Mouse (Mus musculus): ENCODE data around the gene Lfng. TPM values are rescaled to one million over a fixed set of nuclear protein-coding genes. Genes with fewer than 3 reads are reported as not detected.
A peak's percentile ranks its signal among the peaks of the same experiment; 100 is the strongest.

Gene Lfng
- polyA plus RNA-seq, 1 experiment from 2014 or later: 28.8 TPM

- Histone ChIP-seq H3K36me3 (ENCODE audit: poor library complexity, severe bottlenecking) (peaks cover 11% of the 10 kb centered on the region; the same call in 1 of the 2 replicates), H3K27me3 (no peaks in the 10 kb centered on the region), H3K4me3 (no peak overlapping the region), H3K4me1 (peaks cover 71% of the 10 kb centered on the region), H3K9ac (peak overlapping the region; percentile 18; the same call in 1 of the 2 replicates), H3K9me3 (replicated peaks) (no peaks in the 10 kb centered on the region), H3K4me2 (peak overlapping the region; percentile 5; the same call in 1 of the 2 replicates), H3K27ac (peak overlapping the region; percentile 94)
- ATAC-seq: peak; percentile 11
- WGBS: 27% methylated on average over 1 of the region's 1 CpGs
Measured at GRCm38 (mm10) chr5:140660398-140660797, 53.3 kb downstream of the Lfng start.

DNA sequence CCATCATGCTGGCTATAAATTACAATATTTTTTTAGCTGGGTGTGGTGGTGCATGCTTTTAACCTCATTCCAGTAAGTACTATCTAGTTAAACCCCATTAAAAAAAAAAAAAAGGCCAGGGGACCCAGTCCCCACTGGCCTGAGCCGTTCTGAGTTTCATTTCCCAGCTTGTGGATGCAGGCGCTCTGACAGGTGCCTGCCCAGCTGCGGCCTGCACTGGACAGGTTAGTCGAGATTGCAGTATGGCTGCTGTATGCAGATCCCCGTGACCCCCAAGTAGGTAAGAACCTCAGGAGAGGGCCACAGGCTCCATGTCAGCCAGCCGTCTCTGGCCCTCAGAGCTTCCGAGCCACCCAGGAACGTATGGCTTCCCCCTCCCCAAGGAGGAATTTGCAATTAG lies 54.3 kb downstream of the Lfng start:
- H3K4me2 ChIP-seq: no peak overlapping the region

GRCm38 (mm10) chr5:140661875-140662643 lies 54.9 kb downstream of the Lfng start:
- no peak overlapping the region for H3K4me3 ChIP-seq
- no peaks in the 10 kb centered on the region for H3K27me3 ChIP-seq
- peak overlapping the region; percentile 45 for H3K9ac ChIP-seq
- WGBS: 53% methylated on average over 12 of the region's 12 CpGs
- H3K4me1 ChIP-seq: peaks cover 71% of the 10 kb centered on the region
- ATAC-seq: no peak
- peak overlapping the region; percentile 94 for H3K27ac ChIP-seq
- peaks cover 12% of the 10 kb centered on the region for H3K36me3 ChIP-seq (ENCODE audit: poor library complexity, severe bottlenecking)
- H3K9me3 ChIP-seq (replicated peaks): no peaks in the 10 kb centered on the region
- H3K4me2 ChIP-seq: no peak overlapping the region

More for the DNA sequence above, 54.3 kb downstream of the Lfng start:
- no peaks in the 10 kb centered on the region for H3K27me3 ChIP-seq
- peaks cover 71% of the 10 kb centered on the region for H3K4me1 ChIP-seq
- H3K4me3 ChIP-seq: no peak overlapping the region
- 62% methylated on average over 8 of the region's 8 CpGs for WGBS
- ATAC-seq: no peak
- H3K36me3 ChIP-seq (ENCODE audit: poor library complexity, severe bottlenecking): peaks cover 12% of the 10 kb centered on the region
- H3K9me3 ChIP-seq (replicated peaks): no peaks in the 10 kb centered on the region
- peak overlapping the region; percentile 94 for H3K27ac ChIP-seq
- H3K9ac ChIP-seq: peak overlapping the region; percentile 45

GRCm38 (mm10) chr5:140662741-140663592 lies 55.8 kb downstream of the Lfng start:
- Histone ChIP-seq H3K9me3 (replicated peaks) (no peaks in the 10 kb centered on the region), H3K4me1 (peaks cover 67% of the 10 kb centered on the region), H3K27ac (peak overlapping the region; percentile 94), H3K27me3 (no peaks in the 10 kb centered on the region), H3K36me3 (ENCODE audit: poor library complexity, severe bottlenecking) (peaks cover 16% of the 10 kb centered on the region), H3K4me3 (no peak overlapping the region), H3K9ac (peak overlapping the region; percentile 27; the same call in 1 of the 2 replicates), H3K4me2 (no peak overlapping the region)
- 68% methylated on average over 17 of the region's 17 CpGs for WGBS
- no peak for ATAC-seq

DNA sequence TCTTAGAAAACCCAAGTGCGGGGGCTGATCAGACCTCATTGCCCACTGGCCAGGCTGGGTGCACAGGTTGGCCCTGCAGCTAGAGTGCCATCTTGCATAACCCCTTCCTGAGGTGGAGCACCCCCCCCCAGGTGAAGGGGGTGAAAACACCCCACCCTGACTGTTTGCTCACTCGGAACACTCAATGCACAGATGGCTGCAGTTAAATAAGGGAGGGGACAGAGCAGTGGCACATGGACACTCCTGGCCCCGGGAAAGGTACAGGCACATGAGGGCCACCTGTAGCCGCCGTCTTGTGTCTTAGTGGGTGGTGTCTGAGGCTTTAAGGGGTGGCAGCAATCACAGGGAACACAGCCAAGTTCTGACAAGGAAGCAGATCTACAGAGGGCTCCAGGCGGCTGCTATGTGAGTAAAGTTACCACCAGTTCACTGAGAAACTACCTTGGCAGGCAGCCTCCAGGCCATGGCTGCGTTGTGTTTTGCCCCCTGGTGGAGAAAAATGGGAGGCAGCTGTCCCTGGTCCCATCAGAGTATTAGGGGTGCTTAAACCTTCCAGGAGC lies 56.6 kb downstream of the Lfng start:
- 52% methylated on average over 7 of the region's 7 CpGs for WGBS

More for the DNA sequence above, 56.6 kb downstream of the Lfng start:
- Histone ChIP-seq H3K4me3 (no peak overlapping the region), H3K27ac (peak overlapping the region; percentile 33), H3K9ac (peak overlapping the region; percentile 12; the same call in 1 of the 2 replicates), H3K36me3 (ENCODE audit: poor library complexity, severe bottlenecking) (peaks cover 24% of the 10 kb centered on the region), H3K27me3 (no peaks in the 10 kb centered on the region), H3K9me3 (replicated peaks) (no peaks in the 10 kb centered on the region; the same call in 1 of the 2 replicates), H3K4me1 (peaks cover 59% of the 10 kb centered on the region), H3K4me2 (no peak overlapping the region)
- no peak for ATAC-seq

Other genes starting within 250 kb of the Lfng start
- 17.6 and 20.6 TPM in 2 replicates for gene Snx8, start 218.1 kb upstream of the Lfng start, polyA plus RNA-seq (2015; fragmentation: Nextera tagmentation; extraction: Ambion mirVana)
- 84.0 and 95.0 TPM in 2 replicates for gene Eif3b, start 188.0 kb upstream of the Lfng start, polyA plus RNA-seq (2015; fragmentation: Nextera tagmentation; extraction: Ambion mirVana)
- gene Gm4869, start 161.7 kb upstream of the Lfng start, polyA plus RNA-seq (2015; fragmentation: Nextera tagmentation; extraction: Ambion mirVana): not detected in 2 replicates
- gene Chst12, start 101.8 kb upstream of the Lfng start, polyA plus RNA-seq (2015; fragmentation: Nextera tagmentation; extraction: Ambion mirVana): 8.8 and 11.1 TPM in 2 replicates
- gene Grifin, start 42.2 kb upstream of the Lfng start, polyA plus RNA-seq (2015; fragmentation: Nextera tagmentation; extraction: Ambion mirVana): 0.49 TPM in 1 of 2 replicates, not detected in the other
- 59.3 and 63.4 TPM in 2 replicates for gene Ttyh3, start 41.7 kb downstream of the Lfng start, polyA plus RNA-seq (2015; fragmentation: Nextera tagmentation; extraction: Ambion mirVana)
- gene Iqce, start 95.1 kb downstream of the Lfng start, polyA plus RNA-seq (2015; fragmentation: Nextera tagmentation; extraction: Ambion mirVana): 20.1 and 27.6 TPM in 2 replicates
- gene Brat1, start 97.7 kb downstream of the Lfng start, polyA plus RNA-seq (2015; fragmentation: Nextera tagmentation; extraction: Ambion mirVana): 21.2 and 25.1 TPM in 2 replicates
- 2.7 and 3.3 TPM in 2 replicates for gene Amz1, start 116.8 kb downstream of the Lfng start, polyA plus RNA-seq (2015; fragmentation: Nextera tagmentation; extraction: Ambion mirVana)
- 11.0 and 12.6 TPM in 2 replicates for gene Gna12, start 223.1 kb downstream of the Lfng start, polyA plus RNA-seq (2015; fragmentation: Nextera tagmentation; extraction: Ambion mirVana)

Data from forebrain, embryonic 13.5 days (tissue).